Mouse (Mus musculus): ENCODE data around the gene Ttll4. TPM values are rescaled to one million over a fixed set of nuclear protein-coding genes. Genes with fewer than 3 reads are reported as not detected.
A peak's percentile ranks its signal among the peaks of the same experiment; 100 is the strongest.

Ttll4 gene
- polyA plus RNA-seq (2012; rRNA removed) (5.4 and 6.5 TPM in 2 replicates), polyA plus RNA-seq (2014; fragmentation: Nextera tagmentation; extraction: Ambion mirVana) (6.2 and 6.5 TPM in 2 replicates)

DNA sequence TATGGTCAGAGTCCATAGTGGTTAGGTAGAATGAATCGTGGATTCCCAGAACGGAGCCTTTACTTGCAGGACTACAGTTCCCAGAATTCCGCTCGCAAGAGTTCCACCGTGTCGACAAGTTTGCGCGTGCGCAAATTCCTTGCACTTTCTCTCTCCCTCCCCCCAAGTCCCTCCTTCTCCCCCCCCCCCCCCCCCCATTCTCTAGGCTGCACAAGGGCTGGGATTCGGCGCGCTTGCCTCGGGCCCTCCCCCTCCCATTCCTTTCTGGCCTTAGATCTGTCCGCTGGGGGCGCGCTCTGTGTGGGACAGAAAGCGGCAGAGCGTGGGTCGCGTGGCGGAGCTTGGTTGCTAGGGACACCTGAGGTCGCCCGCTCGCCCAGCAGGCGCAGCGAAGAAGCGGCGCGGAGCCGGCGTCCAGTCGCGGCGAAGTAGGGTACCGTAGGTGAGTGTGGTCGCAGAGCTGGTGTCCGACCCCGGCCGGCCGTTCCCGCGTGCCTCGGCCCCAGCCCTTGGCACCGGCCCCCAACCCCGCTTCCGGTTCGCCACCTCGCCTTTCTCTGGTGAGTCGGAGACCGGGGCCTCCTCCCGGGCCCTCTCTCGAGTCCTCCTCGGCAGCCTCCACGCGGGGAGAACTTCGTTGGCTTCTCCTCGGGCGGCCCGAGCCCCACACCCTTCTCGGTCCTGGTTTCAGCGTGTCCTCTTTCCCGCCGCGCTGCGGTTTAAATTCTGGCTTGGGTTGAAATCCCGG lies at the start of gene Ttll4:
Gene Ttll4, plus strand, starts transcription at position 298 of the 748 bp plus-strand sequence.
- H3K36me3 ChIP-seq (replicated peaks; ENCODE audit: control insufficient read depth, insufficient read depth, low read depth) = no peaks in the 10 kb centered on the region
- no peaks in the 10 kb centered on the region for H3K9me3 ChIP-seq (ENCODE audit: control insufficient read depth, low read length)
- H3K27ac ChIP-seq = peak within 1 kb of the TSS; percentile 34
- H3K27me3 ChIP-seq (ENCODE audit: control insufficient read depth, insufficient read depth, low read length) = no peaks in the 10 kb centered on the region
- peaks cover 0 to 14% of the 10 kb centered on the region in 2 experiments; a peak in 3 of 4 replicates for H3K4me1 ChIP-seq (replicated peaks; ENCODE audit: control insufficient read depth in 2 of 2, insufficient read depth in 2 of 2, low read length in 1 of 2)
- peak within 1 kb of the TSS; percentile 82 for H3K4me2 ChIP-seq (ENCODE audit: low read depth)
- TF ChIP-seq EP300 (IDR thresholded peaks at IDR 0.05; ENCODE audit: low read depth) (no peak), CTCF (IDR thresholded peaks at IDR 0.05; ENCODE audit: low read depth) (peak; percentile 82)
- WGBS (ENCODE audit: insufficient replicate concordance) = under 1% methylated on average over 66 of the region's 66 CpGs
- DNase-seq (ENCODE audit: low read depth in 3 of 3, low spot score in 3 of 3) (peak; percentile 82 to 86 (median 83)), ATAC-seq (ENCODE audit: insufficient read depth) (peak; percentile 96)
- H3K4me3 ChIP-seq (ENCODE audit: insufficient read depth in 1 of 2, low read depth in 2 of 2, low read length in 2 of 2) = peak within 1 kb of the TSS; percentile 80 to 81
- peak within 1 kb of the TSS; percentile 71 for H3K9ac ChIP-seq (replicated peaks)

DNA sequence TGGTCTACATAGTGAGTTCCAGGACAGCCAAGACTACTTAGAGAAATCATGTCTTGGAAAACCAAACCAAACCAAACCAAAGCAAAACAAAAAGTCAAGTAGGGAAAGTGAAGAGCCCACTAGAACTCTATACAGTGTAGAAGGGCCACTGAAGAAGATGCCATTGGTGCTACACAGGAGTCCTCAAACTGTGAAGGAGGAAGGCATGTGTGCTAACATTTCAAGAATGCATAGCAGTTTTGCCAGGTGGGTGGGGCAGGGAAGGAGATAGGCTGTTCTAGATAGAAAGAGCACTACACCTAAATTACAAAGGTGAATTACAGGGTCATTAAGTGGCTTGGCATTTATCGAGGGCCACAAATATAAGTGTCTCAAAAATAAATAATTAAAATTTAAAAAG lies 37.4 kb upstream of the Ttll4 start:
- Histone ChIP-seq H3K9me3 (ENCODE audit: control insufficient read depth, low read length) (no peaks in the 10 kb centered on the region), H3K27me3 (ENCODE audit: control insufficient read depth, insufficient read depth, low read length) (no peaks in the 10 kb centered on the region), H3K9ac (replicated peaks) (no peak overlapping the region), H3K4me2 (ENCODE audit: low read depth) (no peak overlapping the region), H3K27ac (no peak overlapping the region), H3K4me1 (replicated peaks; ENCODE audit: control insufficient read depth in 2 of 2, insufficient read depth in 2 of 2, low read length in 1 of 2) (no peaks in the 10 kb centered on the region), H3K36me3 (replicated peaks; ENCODE audit: control insufficient read depth, insufficient read depth, low read depth) (no peaks in the 10 kb centered on the region), H3K4me3 (ENCODE audit: insufficient read depth in 1 of 2, low read depth in 2 of 2, low read length in 2 of 2) (no peak overlapping the region)
- DNase-seq (ENCODE audit: low read depth in 3 of 3, low spot score in 3 of 3) (no peak), ATAC-seq (ENCODE audit: insufficient read depth) (no peak)
- TF ChIP-seq CTCF (IDR thresholded peaks at IDR 0.05; ENCODE audit: low read depth) = no peak
- TF ChIP-seq EP300 (IDR thresholded peaks at IDR 0.05; ENCODE audit: low read depth) = no peak
- WGBS (ENCODE audit: insufficient replicate concordance) = 68% methylated on average over 1 of the region's 1 CpGs

DNA sequence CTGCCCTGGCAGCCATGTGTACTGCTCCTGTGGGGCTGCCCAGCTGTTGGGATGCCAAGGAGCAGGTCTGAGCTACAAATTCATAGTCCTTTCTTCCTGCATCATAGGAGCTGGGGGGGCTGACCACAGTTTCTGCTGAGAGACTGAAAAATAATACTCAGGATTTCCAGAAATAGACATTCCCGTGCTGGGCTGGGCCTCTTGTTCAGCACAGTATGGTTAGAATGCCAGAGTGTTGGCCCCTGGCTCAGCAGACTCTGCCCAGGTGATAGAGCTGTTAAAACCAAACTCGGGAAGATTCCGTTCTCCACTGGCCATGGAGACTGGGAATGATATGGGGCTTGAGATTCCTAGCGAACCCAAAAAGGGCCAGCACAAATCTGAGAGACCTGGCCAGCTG lies 35.5 kb upstream of the Ttll4 start:
- no peak for DNase-seq (ENCODE audit: low read depth in 3 of 3, low spot score in 3 of 3)
- no peaks in the 10 kb centered on the region for H3K4me1 ChIP-seq (replicated peaks; ENCODE audit: control insufficient read depth in 2 of 2, insufficient read depth in 2 of 2, low read length in 1 of 2)
- 56% methylated on average over 4 of the region's 4 CpGs for WGBS (ENCODE audit: insufficient replicate concordance)
- no peak overlapping the region for H3K9ac ChIP-seq (replicated peaks)
- no peaks in the 10 kb centered on the region for H3K36me3 ChIP-seq (replicated peaks; ENCODE audit: control insufficient read depth, insufficient read depth, low read depth)
- no peaks in the 10 kb centered on the region for H3K27me3 ChIP-seq (ENCODE audit: control insufficient read depth, insufficient read depth, low read length)
- no peak overlapping the region for H3K4me3 ChIP-seq (ENCODE audit: insufficient read depth in 1 of 2, low read depth in 2 of 2, low read length in 2 of 2)
- no peak overlapping the region for H3K4me2 ChIP-seq (ENCODE audit: low read depth)
- no peaks in the 10 kb centered on the region for H3K9me3 ChIP-seq (ENCODE audit: control insufficient read depth, low read length)
- H3K27ac ChIP-seq = no peak overlapping the region
- no peak for ATAC-seq (ENCODE audit: insufficient read depth)
- TF ChIP-seq CTCF (IDR thresholded peaks at IDR 0.05; ENCODE audit: low read depth) = no peak

DNA sequence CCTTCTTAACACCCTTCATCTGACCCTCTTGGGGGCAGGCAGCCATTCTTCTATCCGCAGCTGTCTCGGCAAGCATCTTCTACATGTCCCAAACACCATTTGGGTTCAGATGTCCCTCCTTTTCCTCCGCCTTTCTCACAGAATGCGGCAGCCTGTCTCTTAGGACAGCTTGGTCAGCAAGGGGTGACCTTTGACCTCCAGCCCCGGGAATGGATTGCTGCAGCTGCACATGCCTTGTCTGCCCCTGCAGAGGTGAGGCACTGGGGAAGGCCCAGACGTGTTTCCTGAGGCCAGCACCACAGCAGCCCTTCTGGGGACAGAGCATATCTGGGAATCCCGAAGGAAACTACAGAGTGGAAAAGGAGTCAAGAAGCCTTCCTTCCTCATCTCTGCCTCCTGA lies 33.5 kb upstream of the Ttll4 start:
- no peak overlapping the region for H3K4me3 ChIP-seq (ENCODE audit: insufficient read depth in 1 of 2, low read depth in 2 of 2, low read length in 2 of 2)
- H3K27ac ChIP-seq = no peak overlapping the region
- TF ChIP-seq EP300 (IDR thresholded peaks at IDR 0.05; ENCODE audit: low read depth) (no peak), CTCF (IDR thresholded peaks at IDR 0.05; ENCODE audit: low read depth) (no peak)
- 50% methylated on average over 7 of the region's 7 CpGs for WGBS (ENCODE audit: insufficient replicate concordance)
- ATAC-seq (ENCODE audit: insufficient read depth) = no peak
- DNase-seq (ENCODE audit: low read depth in 3 of 3, low spot score in 3 of 3) = no peak
- H3K4me1 ChIP-seq (replicated peaks; ENCODE audit: control insufficient read depth in 2 of 2, insufficient read depth in 2 of 2, low read length in 1 of 2) = no peaks in the 10 kb centered on the region
- H3K9me3 ChIP-seq (ENCODE audit: control insufficient read depth, low read length) = no peaks in the 10 kb centered on the region
- H3K9ac ChIP-seq (replicated peaks) = no peak overlapping the region
- H3K36me3 ChIP-seq (replicated peaks; ENCODE audit: control insufficient read depth, insufficient read depth, low read depth) = no peaks in the 10 kb centered on the region
- no peak overlapping the region for H3K4me2 ChIP-seq (ENCODE audit: low read depth)
- no peaks in the 10 kb centered on the region for H3K27me3 ChIP-seq (ENCODE audit: control insufficient read depth, insufficient read depth, low read length)

DNA sequence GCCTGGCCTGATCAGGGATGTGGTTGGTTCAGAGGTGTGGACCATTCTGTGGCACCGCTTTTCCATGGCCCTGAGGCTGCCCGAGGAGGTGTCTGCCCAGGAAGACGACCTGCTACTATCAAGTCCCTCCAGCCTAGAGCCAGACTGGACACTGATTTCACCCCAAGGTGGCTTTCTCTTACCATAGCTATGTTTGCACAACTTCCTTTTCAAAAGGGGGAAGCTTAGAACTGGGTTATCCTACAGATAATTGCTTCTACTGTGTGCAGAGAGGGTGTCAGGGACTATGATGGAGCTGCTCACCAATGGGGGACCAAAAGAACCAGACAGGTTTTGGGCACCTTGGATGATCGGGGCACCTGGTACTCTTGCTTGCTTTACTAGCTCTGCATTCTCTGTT lies 28.8 kb upstream of the Ttll4 start:
- ATAC-seq (ENCODE audit: insufficient read depth) = no peak
- H3K27me3 ChIP-seq (ENCODE audit: control insufficient read depth, insufficient read depth, low read length) = no peaks in the 10 kb centered on the region
- no peak overlapping the region for H3K4me2 ChIP-seq (ENCODE audit: low read depth)
- H3K4me3 ChIP-seq (ENCODE audit: insufficient read depth in 1 of 2, low read depth in 2 of 2, low read length in 2 of 2) = no peak overlapping the region
- H3K9me3 ChIP-seq (ENCODE audit: control insufficient read depth, low read length) = no peaks in the 10 kb centered on the region
- no peaks in the 10 kb centered on the region for H3K4me1 ChIP-seq (replicated peaks; ENCODE audit: control insufficient read depth in 2 of 2, insufficient read depth in 2 of 2, low read length in 1 of 2)
- 48% methylated on average over 4 of the region's 4 CpGs for WGBS (ENCODE audit: insufficient replicate concordance)
- TF ChIP-seq CTCF (IDR thresholded peaks at IDR 0.05; ENCODE audit: low read depth) = no peak
- no peak for TF ChIP-seq EP300 (IDR thresholded peaks at IDR 0.05; ENCODE audit: low read depth)
- no peak overlapping the region for H3K27ac ChIP-seq
- H3K9ac ChIP-seq (replicated peaks) = no peak overlapping the region
- DNase-seq (ENCODE audit: low read depth in 3 of 3, low spot score in 3 of 3) = no peak
- H3K36me3 ChIP-seq (replicated peaks; ENCODE audit: control insufficient read depth, insufficient read depth, low read depth) = no peaks in the 10 kb centered on the region

Data from liver, embryonic 14.5 days (tissue).